Mouse (Mus musculus): ENCODE data around the gene Dgkz. TPM values are rescaled to one million over a fixed set of nuclear protein-coding genes. Genes with fewer than 3 reads are reported as not detected.

Dgkz gene
- polyA plus RNA-seq, 1 experiment from 2014 or later, result 26.0 TPM

DNA sequence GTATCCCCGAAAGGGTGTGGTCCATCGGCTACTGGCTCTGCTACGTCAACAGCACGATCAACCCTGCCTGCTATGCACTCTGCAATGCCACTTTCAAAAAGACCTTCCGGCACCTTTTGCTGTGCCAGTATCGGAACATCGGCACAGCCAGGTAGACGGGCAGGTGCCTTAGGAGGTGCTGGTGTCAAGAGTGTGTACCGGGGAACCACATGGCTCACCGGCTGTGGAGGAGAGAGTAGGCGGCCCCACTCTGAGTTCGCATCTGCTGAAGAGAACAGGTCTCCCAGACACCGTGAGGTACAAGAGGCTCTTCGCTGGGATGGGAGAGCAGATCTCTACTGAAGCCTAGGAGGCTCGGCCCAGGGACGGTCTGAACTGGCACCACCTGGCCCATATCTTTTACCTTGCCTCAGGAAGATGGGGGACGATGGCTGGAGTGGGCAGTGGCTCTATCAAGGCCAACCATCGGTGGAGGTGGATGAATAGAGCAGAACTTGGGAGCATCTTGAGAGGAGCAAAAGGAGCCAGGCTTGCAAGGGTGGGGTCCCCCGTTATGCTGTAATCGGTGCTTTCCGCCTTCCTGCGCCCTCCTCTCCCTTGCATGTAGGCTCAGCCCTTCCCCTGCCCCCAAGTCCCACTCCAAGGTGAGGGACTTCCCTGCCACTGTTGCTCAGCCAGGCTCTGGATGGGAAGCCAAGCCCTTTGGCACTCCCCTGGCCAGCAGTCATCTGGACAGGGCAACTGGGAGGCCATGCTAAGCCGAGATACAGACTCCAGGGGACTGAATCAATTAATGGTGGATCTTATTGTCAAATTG lies 46.9 kb downstream of the Dgkz start:
- H3K4me1 ChIP-seq (replicated peaks), result peaks cover 51% of the 10 kb centered on the region
- no peak overlapping the region for H3K27ac ChIP-seq
- 0 out of 2 replicates have a peak, but pooled peaks cover 7% of the 10 kb centered on the region for H3K36me3 ChIP-seq
- no peak overlapping the region for H3K4me3 ChIP-seq
- peaks cover 33% of the 10 kb centered on the region for H3K27me3 ChIP-seq
- no peak for ATAC-seq (ENCODE audit: low FRiP score)
- no peak overlapping the region for H3K4me2 ChIP-seq
- H3K9me3 ChIP-seq, result no peaks in the 10 kb centered on the region
- H3K9ac ChIP-seq, result 0 out of 2 replicates have a peak overlapping the region, but pooled peaks have one; percentile 13
- 76% methylated on average over 23 of the region's 23 CpGs for WGBS

DNA sequence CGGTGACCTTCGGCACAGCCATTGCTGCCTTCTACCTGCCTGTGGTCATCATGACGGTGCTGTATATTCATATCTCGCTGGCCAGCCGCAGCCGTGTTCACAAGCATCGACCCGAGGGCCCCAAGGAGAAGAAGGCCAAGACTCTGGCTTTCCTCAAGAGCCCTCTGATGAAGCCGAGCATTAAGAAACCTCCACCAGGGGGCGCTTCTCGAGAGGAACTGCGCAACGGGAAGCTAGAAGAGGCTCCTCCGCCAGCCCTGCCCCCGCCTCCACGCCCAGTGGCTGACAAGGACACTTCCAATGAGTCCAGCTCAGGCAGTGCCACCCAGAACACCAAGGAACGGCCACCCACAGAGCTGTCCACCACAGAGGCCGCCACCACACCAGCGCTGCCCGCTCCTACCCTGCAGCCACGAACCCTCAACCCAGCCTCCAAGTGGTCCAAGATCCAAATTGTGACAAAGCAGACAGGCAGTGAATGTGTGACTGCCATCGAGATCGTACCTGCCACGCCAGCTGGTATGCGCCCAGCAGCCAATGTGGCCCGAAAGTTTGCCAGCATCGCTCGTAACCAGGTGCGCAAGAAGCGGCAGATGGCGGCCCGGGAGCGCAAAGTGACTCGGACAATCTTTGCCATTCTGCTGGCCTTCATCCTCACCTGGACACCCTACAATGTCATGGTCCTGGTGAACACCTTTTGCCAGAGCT lies 47.7 kb downstream of the Dgkz start:
- H3K36me3 ChIP-seq, result 0 out of 2 replicates have a peak, but pooled peaks cover 1% of the 10 kb centered on the region
- H3K9me3 ChIP-seq, result no peaks in the 10 kb centered on the region
- H3K27me3 ChIP-seq, result peaks cover 41% of the 10 kb centered on the region
- 44% methylated on average over 34 of the region's 34 CpGs for WGBS
- no peak overlapping the region for H3K9ac ChIP-seq
- ATAC-seq (ENCODE audit: low FRiP score), result no peak
- no peak overlapping the region for H3K4me2 ChIP-seq
- H3K4me1 ChIP-seq (replicated peaks), result peaks cover 52% of the 10 kb centered on the region
- H3K27ac ChIP-seq, result no peak overlapping the region
- no peak overlapping the region for H3K4me3 ChIP-seq

DNA sequence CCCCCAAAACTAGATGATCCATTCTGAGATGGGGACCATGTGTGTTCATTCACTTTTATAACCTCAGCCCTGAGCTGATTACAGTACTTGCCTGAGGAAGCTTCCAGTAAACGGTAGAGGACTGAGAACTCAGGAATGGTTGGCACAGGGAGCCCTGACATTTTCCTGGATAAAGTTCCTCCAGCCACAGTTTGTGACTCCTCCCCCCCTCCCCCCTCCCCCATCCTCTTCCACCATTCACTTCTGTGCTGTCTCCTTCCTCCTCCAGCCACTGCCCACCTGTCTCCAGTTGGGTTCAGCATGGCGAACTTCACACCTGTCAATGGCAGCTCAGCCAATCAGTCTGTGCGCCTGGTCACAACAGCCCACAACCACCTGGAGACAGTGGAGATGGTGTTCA lies 48.7 kb downstream of the Dgkz start, which contains the start of gene Chrm4:
Gene Chrm4 (plus strand): TSS at position 301 of the 400 bp plus-strand sequence.
- H3K27ac ChIP-seq, result no peak within 1 kb of the TSS
- no peaks in the 10 kb centered on the region for H3K9me3 ChIP-seq
- H3K36me3 ChIP-seq, result no peaks in the 10 kb centered on the region
- 92% methylated on average over 3 of the region's 3 CpGs for WGBS
- no peak within 1 kb of the TSS for H3K4me3 ChIP-seq
- peaks cover 51% of the 10 kb centered on the region for H3K27me3 ChIP-seq
- no peak within 1 kb of the TSS for H3K4me2 ChIP-seq
- no peak for ATAC-seq (ENCODE audit: low FRiP score)
- no peak within 1 kb of the TSS for H3K9ac ChIP-seq
- peaks cover 52% of the 10 kb centered on the region for H3K4me1 ChIP-seq (replicated peaks)

DNA sequence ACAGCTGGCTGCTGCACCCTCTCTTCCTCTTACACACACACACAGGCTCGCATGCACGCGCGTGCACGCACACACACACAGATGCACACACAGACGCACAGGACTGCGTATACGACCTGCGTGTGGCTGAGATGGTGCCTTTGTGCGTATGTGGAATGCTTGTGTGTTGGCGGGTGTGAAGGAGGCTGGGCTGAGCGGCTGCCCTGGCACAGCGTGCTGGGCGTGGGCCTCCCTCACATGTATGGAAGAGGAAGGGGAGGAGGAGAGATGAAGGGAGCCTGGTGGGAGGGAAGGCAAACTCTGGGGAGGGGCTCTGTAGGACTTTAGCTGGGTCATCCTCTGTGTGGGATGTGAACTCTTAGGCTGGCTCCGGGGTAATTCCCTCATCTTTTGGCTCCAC lies 50.2 kb downstream of the Dgkz start:
- H3K36me3 ChIP-seq, result no peaks in the 10 kb centered on the region
- H3K27me3 ChIP-seq, result peaks cover 66% of the 10 kb centered on the region
- 86% methylated on average over 15 of the region's 15 CpGs for WGBS
- ATAC-seq (ENCODE audit: low FRiP score), result no peak
- no peaks in the 10 kb centered on the region for H3K9me3 ChIP-seq
- H3K27ac ChIP-seq, result no peak overlapping the region
- H3K9ac ChIP-seq, result no peak overlapping the region
- H3K4me2 ChIP-seq, result no peak overlapping the region
- H3K4me3 ChIP-seq, result no peak overlapping the region
- H3K4me1 ChIP-seq (replicated peaks), result peaks cover 48% of the 10 kb centered on the region

DNA sequence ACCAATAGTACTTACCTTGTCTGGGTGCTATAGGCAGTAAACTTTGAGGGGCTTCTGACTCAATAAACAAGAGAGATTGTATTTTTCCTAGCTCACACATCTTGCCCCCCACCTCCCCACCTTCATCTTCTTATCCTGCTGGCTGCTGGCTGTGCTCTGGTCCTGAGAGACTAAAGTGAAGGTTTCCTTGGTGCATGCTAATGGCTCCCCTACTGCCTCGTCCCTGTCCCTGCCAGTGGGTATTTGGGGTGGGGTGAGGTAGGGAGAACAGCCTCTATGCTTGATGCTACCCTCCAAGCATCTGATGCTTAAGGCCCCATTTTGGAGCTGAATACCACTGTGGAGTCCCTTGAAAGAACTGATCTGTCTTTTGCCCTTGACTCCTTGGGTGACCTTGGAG lies 50.9 kb downstream of the Dgkz start:
- H3K27me3 ChIP-seq, result peaks cover 73% of the 10 kb centered on the region
- H3K9ac ChIP-seq, result no peak overlapping the region
- peaks cover 42% of the 10 kb centered on the region for H3K4me1 ChIP-seq (replicated peaks)
- no peak overlapping the region for H3K4me2 ChIP-seq
- WGBS, result 67% methylated on average over 1 of the region's 1 CpGs
- H3K27ac ChIP-seq, result no peak overlapping the region
- no peak overlapping the region for H3K4me3 ChIP-seq
- peaks cover 4% of the 10 kb centered on the region; the same call in 1 of the 2 replicates for H3K36me3 ChIP-seq
- ATAC-seq (ENCODE audit: low FRiP score), result no peak
- no peaks in the 10 kb centered on the region for H3K9me3 ChIP-seq

DNA sequence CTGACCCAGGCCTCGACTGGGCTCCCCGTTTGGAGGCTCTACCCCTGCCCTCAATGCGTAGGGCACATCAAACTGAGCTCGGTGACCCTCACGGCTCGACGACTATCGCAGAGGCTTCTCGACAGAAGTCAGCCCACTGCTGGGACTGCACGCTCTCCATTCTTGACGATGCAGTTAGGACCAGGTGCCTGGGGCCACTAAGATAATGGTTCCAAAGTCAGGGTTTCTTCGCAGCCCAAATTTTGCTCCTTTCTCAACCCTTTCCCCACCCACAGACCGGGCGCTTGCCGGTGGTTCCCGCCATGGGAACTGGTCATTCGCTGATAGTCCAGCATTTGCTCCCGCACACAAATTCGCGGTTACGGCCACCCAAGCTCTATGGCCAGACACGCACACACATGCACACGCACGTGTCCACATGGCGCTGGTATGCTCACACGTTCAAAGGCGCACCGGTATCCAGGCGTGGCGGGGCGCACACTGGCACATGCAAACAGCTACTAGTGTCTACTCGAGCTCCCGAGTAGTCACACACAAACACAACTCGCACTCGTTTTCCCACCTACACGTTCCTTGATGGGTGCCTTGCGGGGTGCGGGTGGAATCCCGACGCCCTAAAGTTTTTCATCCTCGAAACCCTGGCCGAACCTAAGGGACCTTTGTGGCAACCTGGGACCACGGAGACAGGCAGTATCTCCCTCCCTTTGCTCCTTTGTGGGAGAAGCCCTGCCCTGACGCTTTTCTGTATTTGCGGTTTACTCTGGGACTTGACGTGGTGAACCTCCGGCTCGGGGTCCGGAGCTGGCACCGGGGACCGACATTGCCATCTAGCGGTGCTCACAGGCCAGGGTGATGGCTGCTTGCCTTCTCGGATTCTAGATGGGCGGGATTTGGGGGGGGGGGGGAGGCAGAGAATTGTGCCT lies 52.0 kb downstream of the Dgkz start:
- peaks cover 34% of the 10 kb centered on the region for H3K4me1 ChIP-seq (replicated peaks)
- no peak overlapping the region for H3K27ac ChIP-seq
- no peaks in the 10 kb centered on the region for H3K9me3 ChIP-seq
- H3K27me3 ChIP-seq, result peaks cover 77% of the 10 kb centered on the region
- H3K4me3 ChIP-seq, result peak overlapping the region; percentile 56
- WGBS, result 4% methylated on average over 54 of the region's 54 CpGs
- ATAC-seq (ENCODE audit: low FRiP score), result no peak
- H3K36me3 ChIP-seq, result peaks cover 11% of the 10 kb centered on the region
- H3K4me2 ChIP-seq, result peak overlapping the region; percentile 83
- peak overlapping the region; percentile 9; the same call in 1 of the 2 replicates for H3K9ac ChIP-seq

DNA sequence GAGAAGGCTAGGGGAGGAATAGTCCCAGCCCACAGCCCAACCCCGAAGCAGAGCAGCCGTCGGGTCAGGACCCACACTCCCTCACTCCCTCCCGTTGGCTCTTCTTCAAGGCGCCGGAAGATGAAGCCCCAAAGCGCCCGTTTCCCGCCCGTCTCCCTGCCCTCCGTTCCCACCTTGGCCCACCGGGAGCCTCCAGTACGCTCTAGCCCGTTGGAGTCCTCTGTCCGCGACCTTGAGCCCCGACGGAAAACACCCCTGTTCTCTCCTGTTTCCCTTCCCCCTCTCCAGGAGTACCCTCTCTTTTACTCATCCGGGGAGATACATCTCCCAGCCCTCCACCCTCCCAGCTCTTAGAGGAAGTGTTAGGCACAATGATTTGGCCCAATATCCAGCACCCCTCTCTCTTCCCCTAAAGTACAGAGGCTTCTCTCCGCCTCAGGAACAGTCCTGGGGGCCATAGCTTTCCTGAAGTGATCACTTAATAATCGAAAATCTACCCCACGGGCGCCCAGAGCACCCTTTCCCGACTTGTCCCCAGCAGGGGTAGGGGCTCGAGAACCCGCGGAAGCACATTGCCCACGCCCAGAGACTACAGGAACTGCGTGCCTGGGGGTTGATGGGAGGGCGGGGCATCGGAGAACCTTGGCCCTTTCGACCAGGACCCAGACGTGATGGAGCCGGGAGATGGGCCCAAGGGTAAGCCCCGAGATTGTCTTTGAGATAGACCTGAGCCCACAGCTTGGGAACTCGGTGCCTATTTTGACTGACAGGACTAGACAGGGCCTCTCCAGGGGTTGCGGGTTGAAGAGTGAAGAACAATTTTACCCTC lies 52.9 kb downstream of the Dgkz start:
- ATAC-seq (ENCODE audit: low FRiP score), result peak; percentile 0; the same call in 1 of the 2 replicates
- H3K4me1 ChIP-seq (replicated peaks), result peaks cover 32% of the 10 kb centered on the region
- peaks cover 75% of the 10 kb centered on the region for H3K27me3 ChIP-seq
- peak overlapping the region; percentile 9; the same call in 1 of the 2 replicates for H3K9ac ChIP-seq
- H3K4me2 ChIP-seq, result peak overlapping the region; percentile 83
- peaks cover 20% of the 10 kb centered on the region for H3K36me3 ChIP-seq
- H3K27ac ChIP-seq, result no peak overlapping the region
- WGBS, result 4% methylated on average over 37 of the region's 37 CpGs
- no peaks in the 10 kb centered on the region for H3K9me3 ChIP-seq
- peak overlapping the region; percentile 56 for H3K4me3 ChIP-seq

DNA sequence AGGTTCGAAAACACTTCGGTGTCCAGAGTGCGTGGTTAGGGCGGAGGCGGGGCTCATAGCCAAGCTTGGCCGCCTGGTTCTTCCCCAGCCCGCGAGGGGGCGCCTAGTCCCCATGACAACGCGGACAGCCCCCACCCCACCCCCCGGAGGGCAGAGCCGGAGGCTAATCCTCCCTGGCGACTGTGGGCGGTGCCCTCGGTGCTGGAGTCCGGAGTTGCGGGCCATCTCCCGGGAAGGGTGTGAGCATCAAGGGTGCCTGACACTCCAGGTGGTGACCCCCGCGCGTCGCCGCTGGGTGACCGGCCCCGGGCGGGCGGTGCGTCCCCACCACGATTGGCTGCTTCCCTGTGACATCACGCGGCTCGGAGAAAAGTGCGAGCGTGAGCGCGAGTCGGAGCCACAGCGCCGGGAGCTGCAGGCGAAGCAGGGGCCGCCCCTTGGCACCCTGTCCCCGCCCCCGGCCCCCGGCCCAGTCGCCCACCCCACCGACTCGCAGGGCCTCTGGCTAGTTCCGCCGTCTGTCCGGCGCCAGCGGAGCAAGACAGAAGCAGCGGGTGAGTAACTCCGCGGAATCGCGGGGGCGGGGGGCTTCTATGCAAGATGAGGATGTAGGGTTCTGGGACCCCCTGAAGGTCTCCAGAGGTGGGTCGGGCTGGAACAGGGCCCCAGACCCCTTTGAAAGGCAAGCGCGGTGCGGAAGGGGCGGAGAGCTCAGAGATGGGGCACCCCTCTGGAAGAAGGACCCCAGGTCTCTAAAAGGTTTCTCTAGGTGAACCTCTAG lies 53.7 kb downstream of the Dgkz start:
- H3K36me3 ChIP-seq, result peaks cover 28% of the 10 kb centered on the region

DNA sequence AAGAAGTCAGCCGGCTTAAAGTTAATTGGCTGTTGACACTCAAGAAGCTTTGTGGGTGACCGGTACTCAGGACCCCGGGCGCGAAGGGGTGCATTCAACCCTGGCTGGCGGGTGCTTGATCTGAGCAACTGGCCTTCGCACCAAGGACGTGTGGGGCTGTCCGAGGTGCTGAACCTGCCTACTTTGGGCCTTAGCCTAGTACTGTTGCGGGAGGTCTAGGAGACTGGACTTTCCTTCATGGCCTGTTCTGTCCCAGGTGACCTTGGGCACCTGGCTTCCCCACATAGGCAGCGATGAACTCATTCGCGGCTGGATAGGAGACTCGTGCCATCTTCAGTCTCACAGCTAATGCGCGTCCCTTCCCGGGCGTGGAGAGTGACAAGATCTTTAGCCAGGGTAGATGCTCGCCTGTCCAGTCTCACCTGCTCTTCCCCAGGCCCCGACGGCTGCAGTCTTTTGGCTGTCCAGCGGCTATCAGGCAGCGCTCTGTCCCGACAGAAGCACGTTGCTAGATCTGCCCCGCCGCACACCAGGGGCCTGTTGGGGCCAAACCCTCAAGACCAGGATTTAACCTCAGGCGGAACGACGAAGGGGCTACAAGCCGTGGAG lies 54.4 kb downstream of the Dgkz start:
- Histone ChIP-seq H3K9ac (peak overlapping the region; percentile 63), H3K36me3 (peaks cover 35% of the 10 kb centered on the region), H3K4me1 (replicated peaks) (peaks cover 32% of the 10 kb centered on the region), H3K27ac (no peak overlapping the region), H3K4me2 (peak overlapping the region; percentile 83), H3K9me3 (no peaks in the 10 kb centered on the region), H3K27me3 (peaks cover 68% of the 10 kb centered on the region), H3K4me3 (peak overlapping the region; percentile 56)
- WGBS, result 6% methylated on average over 31 of the region's 31 CpGs
- ATAC-seq (ENCODE audit: low FRiP score), result peak; percentile 1

More for the DNA sequence above, 53.7 kb downstream of the Dgkz start:
- H3K27ac ChIP-seq, result no peak overlapping the region
- peaks cover 32% of the 10 kb centered on the region for H3K4me1 ChIP-seq (replicated peaks)
- under 1% methylated on average over 64 of the region's 64 CpGs for WGBS
- peaks cover 68% of the 10 kb centered on the region for H3K27me3 ChIP-seq
- H3K9me3 ChIP-seq, result no peaks in the 10 kb centered on the region
- peak overlapping the region; percentile 63 for H3K9ac ChIP-seq
- peak overlapping the region; percentile 56 for H3K4me3 ChIP-seq
- peak; percentile 72 for ATAC-seq (ENCODE audit: low FRiP score)
- peak overlapping the region; percentile 83 for H3K4me2 ChIP-seq

DNA sequence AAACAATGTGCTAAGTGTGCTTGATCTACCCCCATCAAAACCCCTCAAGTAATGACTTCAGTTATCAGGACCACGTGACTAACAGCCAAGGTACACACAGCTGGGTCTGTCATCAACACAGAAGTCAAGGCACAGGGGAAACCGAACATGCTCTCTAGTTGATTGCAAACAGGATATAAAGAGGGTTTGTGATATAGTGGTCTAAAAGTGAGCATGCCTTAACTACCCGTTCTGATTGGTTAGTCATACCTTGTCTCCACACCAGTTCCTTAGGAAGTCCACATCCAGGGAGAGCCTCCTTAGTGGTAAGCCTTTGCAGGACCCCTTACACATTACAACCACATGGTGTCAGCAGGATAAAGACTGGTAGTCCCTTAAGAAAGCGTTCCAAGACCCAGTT lies 55.5 kb downstream of the Dgkz start:
- WGBS, result 78% methylated on average over 4 of the region's 4 CpGs
- Histone ChIP-seq H3K4me3 (no peak overlapping the region), H3K36me3 (peaks cover 45% of the 10 kb centered on the region), H3K9me3 (no peaks in the 10 kb centered on the region), H3K4me2 (no peak overlapping the region), H3K4me1 (replicated peaks) (peaks cover 32% of the 10 kb centered on the region), H3K9ac (no peak overlapping the region), H3K27ac (no peak overlapping the region), H3K27me3 (peaks cover 63% of the 10 kb centered on the region)
- no peak for ATAC-seq (ENCODE audit: low FRiP score)

Data from hindbrain, embryonic 13.5 days (tissue).